Mouse (Mus musculus): ENCODE data around the gene Zscan2. TPM values are rescaled to one million over a fixed set of nuclear protein-coding genes. Genes with fewer than 3 reads are reported as not detected.

Zscan2 gene
- polyA plus RNA-seq (2015; fragmentation: Nextera tagmentation; extraction: Ambion mirVana): 2.1 and 2.7 TPM in 2 replicates

DNA sequence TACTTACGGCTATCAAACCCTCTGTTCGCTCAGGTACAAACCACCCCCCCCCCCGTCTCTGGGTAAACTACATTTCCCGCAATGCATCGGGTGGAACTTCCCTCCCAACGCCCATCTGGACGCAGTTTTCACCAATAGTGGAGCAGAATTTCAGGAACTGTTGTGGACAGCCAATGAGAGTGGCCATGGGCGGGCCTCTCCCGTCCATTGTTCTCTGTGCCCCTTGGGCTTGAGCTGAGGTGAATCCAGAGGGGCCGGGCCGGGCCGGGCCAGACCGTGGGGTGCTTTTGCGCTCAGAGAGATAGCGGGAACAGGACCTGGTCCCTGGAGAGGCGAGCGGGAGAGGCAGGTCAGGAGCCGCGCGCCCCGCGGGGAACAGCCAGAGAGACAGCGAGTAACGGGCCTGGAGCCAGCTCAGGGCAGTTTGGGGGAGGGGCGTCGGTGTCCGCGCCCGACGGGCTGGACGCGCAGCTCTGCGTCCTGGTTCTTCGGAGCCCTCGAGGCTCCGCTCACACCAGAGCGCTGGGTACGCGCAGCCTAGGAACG, at the start of gene Zscan2:
Gene Zscan2 (plus strand): TSS at position 192 of the 546 bp plus-strand sequence.

DNA sequence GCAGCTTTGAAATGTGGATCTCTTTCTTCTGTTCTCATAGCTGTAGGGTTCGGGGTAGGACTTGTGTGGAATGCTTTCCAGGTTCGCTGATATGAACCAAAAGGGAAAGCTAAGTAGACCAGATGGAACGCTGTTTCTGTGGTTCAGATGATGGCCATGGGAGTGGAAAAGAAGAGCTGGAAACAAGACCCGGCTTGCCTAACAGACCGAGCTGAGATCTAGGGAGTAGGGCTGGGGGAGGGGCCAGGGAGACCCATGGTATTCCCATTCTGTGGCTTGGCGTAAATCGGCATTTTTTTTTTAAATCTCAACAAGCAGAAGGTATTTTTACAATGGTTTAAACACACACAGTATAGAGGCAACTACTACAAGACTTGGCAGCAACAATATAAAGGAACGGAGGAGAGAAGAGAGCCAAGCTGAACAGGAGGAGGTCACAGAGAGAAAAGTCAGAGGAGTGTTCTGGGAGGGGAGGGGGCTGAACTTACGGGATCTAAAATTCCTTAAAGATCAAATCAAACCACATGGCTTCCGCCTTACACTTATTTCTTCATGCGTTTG, 34.8 kb upstream of the Zscan2 start, which contains the start of gene Iqgap1:
Gene Iqgap1 (minus strand): TSS at position 132 of the 561 bp plus-strand sequence.

DNA sequence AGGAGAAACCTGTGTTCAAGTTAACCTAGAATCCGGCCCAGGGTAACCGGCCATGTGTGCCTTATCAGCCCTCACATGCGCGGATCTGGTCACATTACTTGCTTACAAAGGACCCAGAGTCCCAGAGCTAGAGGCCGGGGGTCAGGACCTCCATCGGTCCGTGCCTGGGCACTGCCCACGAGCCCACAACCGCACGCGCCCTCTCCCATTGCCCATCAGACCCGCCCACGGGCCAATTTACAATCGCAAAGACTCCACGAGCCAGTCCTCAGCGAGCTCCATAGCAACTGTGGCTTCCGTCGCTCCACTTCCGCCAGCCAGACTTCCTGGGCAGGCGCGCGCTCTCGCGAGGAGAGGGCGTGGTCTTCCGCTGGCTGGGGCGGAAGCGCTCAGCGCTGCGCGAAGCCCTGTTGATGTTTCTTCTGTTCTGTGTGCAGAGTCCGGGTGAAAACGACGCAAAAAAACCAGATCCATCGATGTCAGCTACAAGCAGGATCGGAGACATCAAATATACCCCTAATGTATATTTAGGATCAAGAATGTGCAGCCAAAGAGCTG, 40.3 kb downstream of the Zscan2 start, which contains the start of gene Wdr73:
Gene Wdr73 (minus strand): TSS at position 326 of the 558 bp plus-strand sequence.

DNA sequence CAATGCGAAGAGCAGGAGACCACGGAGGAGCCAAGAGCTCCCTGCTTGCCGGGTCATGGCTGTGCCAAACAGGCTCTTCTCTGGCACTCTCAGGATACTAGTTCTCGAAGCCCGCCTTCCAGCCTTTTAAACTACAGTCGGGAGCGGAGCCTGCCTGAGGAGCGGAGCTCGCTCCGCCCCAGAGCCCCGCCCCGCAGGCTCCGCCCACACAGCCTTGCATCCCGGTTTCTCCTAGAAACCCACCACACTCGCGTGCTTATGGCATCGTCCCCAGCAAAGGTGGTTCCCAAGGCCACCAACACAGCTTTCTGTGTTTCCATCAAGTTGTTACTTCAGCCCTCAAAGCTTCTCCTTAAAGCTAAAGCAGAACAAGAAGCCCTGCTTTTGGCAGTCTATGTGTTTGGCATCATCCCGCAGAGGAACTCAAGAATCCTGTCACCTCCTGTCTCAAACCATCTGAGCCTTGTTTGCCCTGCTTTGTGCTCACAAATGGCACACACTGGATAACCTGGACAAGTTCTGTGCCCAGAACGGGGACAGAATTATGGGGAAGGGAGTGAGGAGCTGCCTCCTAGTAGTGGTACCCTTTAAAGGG, 44.3 kb downstream of the Zscan2 start, which contains the start of gene Nmb:
Gene Nmb (minus strand): TSS at position 156 of the 595 bp plus-strand sequence.

Other genes with a start within 250 kb of the Zscan2 start
- gene Crtc3, start 172.0 kb upstream of the Zscan2 start, polyA plus RNA-seq (2015; fragmentation: Nextera tagmentation; extraction: Ambion mirVana): 17.7 and 19.8 TPM in 2 replicates
- gene Iqgap1, start 34.9 kb upstream of the Zscan2 start, polyA plus RNA-seq (2015; fragmentation: Nextera tagmentation; extraction: Ambion mirVana): 14.8 and 15.5 TPM in 2 replicates
- gene Wdr73, start 40.3 kb downstream of the Zscan2 start, polyA plus RNA-seq (2015; fragmentation: Nextera tagmentation; extraction: Ambion mirVana): 26.4 and 30.6 TPM in 2 replicates
- 12.7 and 13.0 TPM in 2 replicates for gene Nmb, start 44.2 kb downstream of the Zscan2 start, polyA plus RNA-seq (2015; fragmentation: Nextera tagmentation; extraction: Ambion mirVana)
- 137 and 142 TPM in 2 replicates for gene Sec11a, start 86.9 kb downstream of the Zscan2 start, polyA plus RNA-seq (2015; fragmentation: Nextera tagmentation; extraction: Ambion mirVana)
- gene Zfp592, start 132.8 kb downstream of the Zscan2 start, polyA plus RNA-seq (2015; fragmentation: Nextera tagmentation; extraction: Ambion mirVana): 6.3 and 6.5 TPM in 2 replicates
- gene Alpk3, start 196.7 kb downstream of the Zscan2 start, polyA plus RNA-seq (2015; fragmentation: Nextera tagmentation; extraction: Ambion mirVana): 0.11 and 0.18 TPM in 2 replicates

Measured in neural tube, postnatal 0 days (tissue).